Mouse (Mus musculus): ENCODE measurements around the gene Arg2.

GRCm38 (mm10) chr12:79105312-79105711, 25.3 kb upstream of the Arg2 start:
- TF ChIP-seq CTCF (IDR thresholded peaks at IDR 0.05; ENCODE audit: low read depth, low read length): no peak
- no peak for TF ChIP-seq POLR2A (IDR thresholded peaks at IDR 0.05; ENCODE audit: insufficient read depth, low read length)

Data from ES-Bruce4 (cell line).